Mouse (Mus musculus) stomach, embryonic 14.5 days (tissue): ENCODE measurements around the gene Nme4. TPM values are rescaled to one million over a fixed set of nuclear protein-coding genes. Genes with fewer than 3 reads are reported as not detected.
"Not testable (repeated sequence)": the region's sequence is repeated elsewhere in the genome, so short reads cannot be mapped to it uniquely, and the experiment has no call there.

ENCODE experiments used
- ATAC-seq: fragments of 200-750 bp; cut with Nextera tagmentation; 2 replicates; pipeline ENCODE4 v1.8.0; 2017; ENCODE audit warnings: low read depth, moderate TSS enrichment; ENCODE audit not compliant: insufficient number of reproducible peaks, insufficient read depth, low FRiP score
- H3K27ac ChIP-seq: fragments of 300-500 bp; sonication (generic); 2 replicates; pipeline ENCODE4 v1.5.1; 2014; ENCODE audit warnings: mild to moderate bottlenecking, low read length, moderate library complexity, mixed read lengths
- H3K27me3 ChIP-seq: fragments of 300-500 bp; sonication (generic); 2 replicates; pipeline ENCODE4 v1.6.1; 2014; ENCODE audit warnings: low read length, control low read depth, mixed read lengths; ENCODE audit not compliant: control insufficient read depth, insufficient read depth
- H3K36me3 ChIP-seq: fragments of 300-500 bp; sonication (generic); 2 replicates; pipeline ENCODE4 v1.6.1; 2014; ENCODE audit warnings: mild to moderate bottlenecking, control low read depth, low read length, moderate library complexity, mixed read lengths; ENCODE audit not compliant: control insufficient read depth, insufficient read depth
- H3K4me1 ChIP-seq: fragments of 300-500 bp; sonication (generic); 2 replicates; pipeline ENCODE4 v1.6.1; 2014; ENCODE audit warnings: low read length, control low read depth, mixed read lengths; ENCODE audit not compliant: control insufficient read depth, insufficient read depth
- H3K4me2 ChIP-seq: fragments of 300-500 bp; sonication (generic); replicated peaks from 2 replicates; pipeline ENCODE4 v1.6.1; 2014; ENCODE audit warnings: low read depth, low read length, control low read depth
- H3K4me3 ChIP-seq: fragments of 300-500 bp; sonication (generic); 2 replicates; pipeline ENCODE4 v1.5.1; 2014; ENCODE audit warnings: low read depth, low read length, control low read depth
- H3K9ac ChIP-seq: fragments of 300-500 bp; sonication (generic); replicated peaks from 2 replicates; pipeline ENCODE4 v1.6.1; 2014; ENCODE audit warnings: low read depth, mild to moderate bottlenecking, control low read depth, low read length, moderate library complexity, mixed read lengths
- H3K9me3 ChIP-seq: fragments of 300-500 bp; sonication (generic); 2 replicates; pipeline ENCODE4 v1.6.1; 2016; ENCODE audit warnings: low read depth, low read length, control low read depth; ENCODE audit not compliant: control insufficient read depth
- WGBS: fragments of 180-500 bp; shearing (Covaris S2); extraction: QIAGEN DNeasy Blood & Tissue Kit; methylation state at CpG from one replicate; pipeline ENCODE4 v1.1.7; 2014; 5-methylcytosine and 5-hydroxymethylcytosine counted together
- polyA plus RNA-seq: library from polyadenylated mRNA; unstranded; fragments of >200 nt; fragmentation: Nextera tagmentation; extraction: Ambion mirVana; gene quantifications from 2 replicates; pipeline ENCODE4 v1.2.1, GENCODE M21; 2014

The Nme4 gene
- polyA plus RNA-seq, 1 experiment from 2014 or later, result 96.5 TPM

DNA sequence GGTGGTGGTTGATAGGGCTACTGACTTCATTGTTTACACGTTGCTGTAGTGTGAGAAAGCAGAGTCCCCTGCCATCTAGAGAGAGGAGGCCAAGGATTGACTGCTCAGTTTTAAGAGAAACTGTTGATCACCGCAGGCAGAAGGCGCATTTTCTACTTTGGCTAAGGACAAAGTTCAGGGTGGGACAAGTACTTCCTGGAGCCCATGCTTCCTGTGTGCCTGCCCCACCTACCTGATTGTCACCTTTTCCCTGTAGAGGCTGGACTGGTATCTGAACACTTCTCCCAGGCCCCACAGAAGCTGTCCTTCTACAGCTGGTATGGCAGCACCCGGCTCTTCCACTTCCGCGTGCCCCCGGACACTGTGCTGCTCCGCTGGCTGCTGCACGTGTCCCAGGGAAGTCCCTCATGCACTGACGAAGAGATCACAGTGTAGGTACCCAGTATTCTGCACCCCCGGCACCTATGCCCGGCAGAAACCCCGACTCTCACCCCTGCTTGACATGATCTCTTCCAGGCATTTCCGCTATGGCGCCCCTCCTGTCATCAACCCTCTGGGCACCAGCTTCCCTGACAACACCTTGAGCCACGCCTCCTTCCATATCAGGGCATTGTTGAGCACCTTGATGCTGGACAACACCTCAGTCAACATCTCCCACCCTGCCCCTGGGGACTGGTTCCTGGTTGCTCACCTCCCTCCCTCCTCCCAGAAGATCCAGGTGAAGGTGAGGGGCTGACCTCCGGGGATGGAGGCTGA is 21.3 kb upstream of the Nme4 start:
- Histone ChIP-seq H3K4me2 (no peak overlapping the region), H3K36me3 (no peaks in the 10 kb centered on the region), H3K9ac (no peak overlapping the region), H3K4me3 (no peak overlapping the region), H3K27ac (no peak overlapping the region), H3K4me1 (peaks cover 10% of the 10 kb centered on the region; the same call in 1 of the 2 replicates), H3K27me3 (peaks cover 38% of the 10 kb centered on the region), H3K9me3 (no peaks in the 10 kb centered on the region)
- ATAC-seq, result no peak; the same call in 1 of the 2 replicates
- 77% methylated on average over 17 of the region's 17 CpGs for WGBS

DNA sequence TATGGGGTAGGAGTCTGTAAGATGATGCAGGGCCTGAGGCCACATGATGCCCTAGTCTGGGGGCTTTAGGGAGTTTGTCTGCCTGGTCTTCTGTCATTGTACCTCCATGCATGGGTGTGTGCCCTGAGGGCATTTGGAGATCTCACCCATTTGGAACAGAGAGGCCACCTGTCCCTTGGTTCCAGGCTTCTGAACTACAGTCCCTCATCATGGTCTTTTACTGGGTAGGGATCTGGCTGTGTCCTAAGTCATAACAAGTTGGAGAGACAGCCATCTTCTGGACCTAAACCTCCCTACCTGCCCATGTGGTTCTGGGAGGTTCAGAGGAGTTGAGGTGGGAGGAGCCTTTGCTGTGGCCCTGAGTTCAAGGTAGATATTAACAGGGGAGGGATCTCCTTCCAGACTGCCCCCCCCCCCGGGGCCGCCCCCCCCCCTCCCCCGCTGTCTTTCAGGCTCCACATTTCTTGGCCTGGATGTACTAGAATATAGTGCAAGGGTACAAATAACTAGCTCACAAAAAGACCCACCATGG is 20.6 kb upstream of the Nme4 start:
- Histone ChIP-seq H3K9ac (no peak overlapping the region), H3K27me3 (peaks cover 43% of the 10 kb centered on the region), H3K9me3 (no peaks in the 10 kb centered on the region), H3K4me2 (no peak overlapping the region), H3K36me3 (no peaks in the 10 kb centered on the region), H3K4me1 (peaks cover 10% of the 10 kb centered on the region; the same call in 1 of the 2 replicates), H3K4me3 (no peak overlapping the region), H3K27ac (peak overlapping the region; percentile 15; the same call in 1 of the 2 replicates)
- no peak for ATAC-seq
- WGBS, result 62% methylated on average over 3 of the region's 3 CpGs

DNA sequence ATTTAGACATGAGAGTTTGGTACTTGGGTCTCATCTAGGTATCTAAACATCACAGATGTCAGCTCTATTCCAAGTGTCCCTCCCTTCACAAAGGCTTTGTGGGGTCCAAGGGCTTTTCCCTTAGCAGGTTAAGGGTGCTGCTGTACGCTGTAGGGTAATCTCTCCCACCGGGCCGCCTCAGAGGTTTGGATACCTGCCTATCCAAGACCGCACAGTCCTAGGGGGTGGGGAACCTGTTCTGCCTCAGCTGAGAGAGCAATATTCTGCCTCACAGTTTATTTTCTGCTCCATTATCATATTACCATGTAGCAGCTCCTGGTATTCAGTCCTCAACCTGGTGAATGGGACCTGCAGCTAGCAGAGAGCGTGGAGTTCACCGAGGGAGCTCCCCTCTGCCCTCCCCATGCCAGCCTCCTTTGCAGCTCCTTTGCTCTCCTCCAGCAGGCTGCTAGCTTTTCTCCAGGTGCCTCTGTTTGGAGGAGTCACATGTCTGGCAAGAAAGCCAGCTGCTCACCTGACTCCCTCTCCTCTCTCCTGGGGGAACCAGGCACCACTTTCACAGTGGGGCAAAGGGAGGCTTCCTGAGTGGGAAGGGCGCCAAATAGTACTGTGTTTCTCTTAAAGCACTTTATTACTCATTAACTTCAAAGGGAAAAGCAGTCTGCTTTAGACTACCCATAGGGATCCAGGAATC is 19.9 kb upstream of the Nme4 start:
- peaks cover 10% of the 10 kb centered on the region; the same call in 1 of the 2 replicates for H3K4me1 ChIP-seq
- H3K27ac ChIP-seq, result no peak overlapping the region
- ATAC-seq, result no peak
- H3K9me3 ChIP-seq, result no peaks in the 10 kb centered on the region
- no peak overlapping the region for H3K4me2 ChIP-seq
- peaks cover 43% of the 10 kb centered on the region for H3K27me3 ChIP-seq
- no peaks in the 10 kb centered on the region for H3K36me3 ChIP-seq
- no peak overlapping the region for H3K9ac ChIP-seq
- no peak overlapping the region for H3K4me3 ChIP-seq
- 72% methylated on average over 7 of the region's 7 CpGs for WGBS

DNA sequence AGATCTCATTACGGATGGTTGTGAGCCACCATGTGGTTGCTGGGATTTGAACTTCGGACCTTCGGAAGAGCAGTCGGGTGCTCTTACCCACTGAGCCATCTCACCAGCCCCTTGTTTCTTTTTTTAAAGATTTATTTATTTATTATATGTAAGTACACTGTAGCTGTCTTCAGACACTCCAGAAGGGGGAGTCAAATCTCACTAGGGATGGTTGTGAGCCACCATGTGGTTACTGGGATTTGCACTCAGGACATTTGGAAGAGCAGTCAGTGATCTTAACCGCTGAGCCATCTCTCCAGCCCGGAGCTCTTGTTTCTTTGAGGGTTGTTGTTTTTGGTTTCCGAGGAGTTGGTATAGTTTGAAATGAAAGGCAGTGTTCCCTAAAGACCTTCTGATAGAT is 19.1 kb upstream of the Nme4 start:
- H3K4me3 ChIP-seq, ATAC-seq, H3K36me3 ChIP-seq, H3K9ac ChIP-seq, H3K27ac ChIP-seq, H3K9me3 ChIP-seq, H3K4me2 ChIP-seq: not testable (repeated sequence)
- Histone ChIP-seq H3K4me1 (peaks cover 10% of the 10 kb centered on the region; the same call in 1 of the 2 replicates), H3K27me3 (peaks cover 43% of the 10 kb centered on the region)
- 64% methylated on average over 7 of the region's 7 CpGs for WGBS

DNA sequence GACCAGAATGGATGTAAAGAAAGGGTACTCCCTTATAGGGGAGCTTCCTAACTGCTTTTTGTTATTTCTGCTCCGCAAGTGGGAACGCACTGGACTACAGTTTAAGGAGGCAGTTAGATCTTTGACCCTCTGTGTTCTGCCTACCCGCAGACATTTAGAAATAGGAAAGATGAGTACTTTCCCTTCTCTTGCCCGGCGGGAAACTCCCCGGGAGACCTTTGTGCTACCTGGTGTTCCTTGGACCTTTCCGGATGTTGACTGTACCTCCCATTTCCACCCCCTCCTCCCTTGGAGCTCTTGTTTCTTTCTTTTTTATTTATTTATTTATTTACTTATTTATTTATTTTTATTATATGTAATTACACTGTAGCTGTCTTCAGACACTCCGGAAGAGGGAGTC is 18.7 kb upstream of the Nme4 start:
- no peak overlapping the region for H3K9ac ChIP-seq

DNA sequence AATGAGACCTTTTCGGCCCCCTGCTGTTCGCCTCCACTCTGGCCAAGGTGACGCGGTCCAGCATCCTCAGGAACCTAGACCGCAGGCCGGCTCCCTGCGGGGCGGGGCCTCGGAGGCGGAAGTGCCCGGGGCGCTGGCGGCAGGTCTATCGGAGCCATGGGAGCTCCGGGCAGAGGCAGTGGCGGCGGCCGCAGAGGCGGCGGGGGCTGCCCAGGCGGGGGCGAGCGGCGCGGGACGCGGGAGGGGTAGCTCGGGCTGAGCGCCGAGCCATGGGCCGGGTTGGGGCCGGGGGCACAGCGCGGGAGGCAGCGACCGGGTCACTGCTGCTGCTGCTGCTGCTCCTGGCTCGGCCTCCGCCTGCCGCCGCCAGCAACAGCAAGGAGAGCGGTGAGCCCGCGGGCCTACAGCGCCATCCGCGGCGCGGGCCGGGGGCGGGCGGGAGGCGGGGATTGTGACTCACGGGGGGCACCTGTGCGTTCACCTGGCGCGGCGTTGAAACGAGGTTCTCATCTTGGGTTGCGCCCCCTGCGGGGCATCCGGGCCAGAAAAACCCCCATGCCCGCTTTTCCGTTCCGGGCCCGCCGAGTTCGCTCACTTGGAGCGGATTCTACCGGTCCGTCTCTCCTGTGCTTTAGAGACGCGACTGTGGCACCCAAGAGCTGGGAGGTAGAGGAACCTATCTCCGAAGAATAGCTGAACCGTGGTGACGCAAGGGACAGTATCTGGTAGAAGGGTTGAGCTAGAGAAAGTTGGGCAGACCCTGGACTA is 18.0 kb upstream of the Nme4 start, which contains the start of gene Tmem8:
Gene Tmem8, plus strand, starts transcription at position 119 of the 768 bp plus-strand sequence.
- H3K9me3 ChIP-seq, result no peaks in the 10 kb centered on the region
- H3K4me2 ChIP-seq, result peak within 1 kb of the TSS; percentile 94
- no peak within 1 kb of the TSS for H3K27ac ChIP-seq
- peak; percentile 64 for ATAC-seq
- WGBS, result under 1% methylated on average over 72 of the region's 75 CpGs
- peak within 1 kb of the TSS; percentile 60 for H3K4me3 ChIP-seq
- peak within 1 kb of the TSS; percentile 42 for H3K9ac ChIP-seq
- peaks cover 10% of the 10 kb centered on the region; the same call in 1 of the 2 replicates for H3K4me1 ChIP-seq
- peaks cover 43% of the 10 kb centered on the region for H3K27me3 ChIP-seq
- no peaks in the 10 kb centered on the region for H3K36me3 ChIP-seq

More for the DNA sequence above, 18.7 kb upstream of the Nme4 start:
- WGBS, result 13% methylated on average over 8 of the region's 8 CpGs
- Histone ChIP-seq H3K36me3 (no peaks in the 10 kb centered on the region), H3K4me1 (peaks cover 10% of the 10 kb centered on the region; the same call in 1 of the 2 replicates), H3K27ac (no peak overlapping the region), H3K4me3 (peak overlapping the region; percentile 60), H3K4me2 (peak overlapping the region; percentile 94), H3K9me3 (no peaks in the 10 kb centered on the region), H3K27me3 (peaks cover 43% of the 10 kb centered on the region)
- no peak for ATAC-seq

DNA sequence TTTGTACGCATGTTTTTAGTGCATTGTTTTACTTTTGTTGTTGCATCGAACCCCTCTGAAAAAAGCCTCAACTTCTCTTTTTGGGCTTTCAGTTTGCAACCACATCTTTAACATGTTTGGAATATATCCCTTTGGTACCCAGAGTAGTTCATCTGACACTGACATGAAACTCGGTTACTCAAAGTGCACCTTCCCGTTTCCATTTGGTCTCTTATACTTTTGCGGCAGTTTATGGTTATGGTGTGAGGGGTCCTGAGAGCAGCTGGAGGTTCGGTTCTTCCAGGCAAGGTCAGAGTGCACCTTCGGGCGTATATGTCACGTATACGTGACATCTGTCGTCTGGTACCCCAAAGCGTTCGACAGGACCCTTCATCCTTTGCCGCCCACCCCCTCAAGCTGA is 17.3 kb upstream of the Nme4 start:
- 20% methylated on average over 14 of the region's 14 CpGs for WGBS
- no peak for ATAC-seq

DNA sequence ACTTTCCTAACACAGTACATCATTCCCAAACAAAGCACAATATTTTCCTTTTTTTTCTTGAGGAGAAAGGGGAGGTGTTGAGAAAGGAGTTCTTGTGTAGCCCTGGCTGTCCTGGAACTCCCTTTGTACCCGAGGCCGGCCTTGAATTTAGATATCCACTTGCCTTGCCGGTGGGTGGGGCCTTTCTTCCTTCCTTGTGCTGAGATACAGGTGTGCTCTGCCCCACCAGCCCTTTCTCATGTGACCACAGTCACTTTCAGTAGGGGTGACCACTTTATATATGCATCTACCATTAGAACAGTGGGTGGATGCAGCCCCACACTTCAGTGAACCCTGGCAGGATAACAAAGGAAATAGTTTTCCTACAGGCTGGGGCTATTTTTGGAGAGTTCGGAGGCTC is 16.3 kb upstream of the Nme4 start:
- Histone ChIP-seq H3K27ac (no peak overlapping the region), H3K4me1 (peaks cover 10% of the 10 kb centered on the region; the same call in 1 of the 2 replicates), H3K9ac (no peak overlapping the region), H3K36me3 (no peaks in the 10 kb centered on the region), H3K4me2 (no peak overlapping the region), H3K9me3 (no peaks in the 10 kb centered on the region), H3K27me3 (peaks cover 41% of the 10 kb centered on the region), H3K4me3 (no peak overlapping the region)
- WGBS, result 29% methylated on average over 4 of the region's 4 CpGs
- ATAC-seq, result no peak

More for the DNA sequence above, 17.3 kb upstream of the Nme4 start:
- H3K36me3 ChIP-seq, result no peaks in the 10 kb centered on the region
- H3K4me3 ChIP-seq, result peak overlapping the region; percentile 60
- peaks cover 10% of the 10 kb centered on the region; the same call in 1 of the 2 replicates for H3K4me1 ChIP-seq
- H3K27ac ChIP-seq, result no peak overlapping the region
- H3K9ac ChIP-seq, result peak overlapping the region; percentile 42
- H3K9me3 ChIP-seq, result no peaks in the 10 kb centered on the region
- peaks cover 42% of the 10 kb centered on the region for H3K27me3 ChIP-seq
- peak overlapping the region; percentile 94 for H3K4me2 ChIP-seq
